Mouse (Mus musculus) liver, embryonic 14.5 days (tissue): ENCODE measurements around the gene Zdhhc12. TPM values are rescaled to one million over a fixed set of nuclear protein-coding genes. Genes with fewer than 3 reads are reported as not detected.

Experiments used
- ATAC-seq: fragments of 200-750 bp; cut with Nextera tagmentation; 2 replicates; pipeline ENCODE4 v1.8.0; 2017; ENCODE audit warnings: moderate number of reproducible peaks, mild to moderate bottlenecking, moderate library complexity; ENCODE audit not compliant: insufficient read depth
- DNase-seq, 3 experiments: peaks; one replicate each; pipeline ENCODE4 v3.0.0-alpha.2; 2012 to 2013; ENCODE audit warnings: low read depth in 3 of 3, low spot score in 3 of 3
- H3K27ac ChIP-seq: fragments of 300-500 bp; sonication (generic); 2 replicates; pipeline ENCODE4 v1.5.1; 2014; ENCODE audit warnings: moderate library complexity, mild to moderate bottlenecking, control low read depth, inconsistent platforms
- H3K27me3 ChIP-seq: fragments of 300-500 bp; sonication (generic); 2 replicates; pipeline ENCODE4 v1.6.1; 2014; ENCODE audit warnings: mild to moderate bottlenecking, low read length, moderate library complexity; ENCODE audit not compliant: control insufficient read depth, insufficient read depth
- H3K36me3 ChIP-seq: fragments of 300-500 bp; sonication (generic); replicated peaks from 2 replicates; pipeline ENCODE4 v1.6.1; 2014; ENCODE audit warnings: low read depth; ENCODE audit not compliant: control insufficient read depth, insufficient read depth
- H3K4me1 ChIP-seq, 2 experiments: fragments of 200-500 bp in 1 of 2; fragments of 300-500 bp in 1 of 2; sonication (generic) in 1 of 2; replicated peaks; 2 replicates each; pipeline ENCODE4 v1.6.1; 2012 to 2014; ENCODE audit warnings: antibody characterized with exemption in 1 of 2, inconsistent platforms in 1 of 2, low read length in 1 of 2; ENCODE audit not compliant: control insufficient read depth in 2 of 2, insufficient read depth in 2 of 2
- H3K4me2 ChIP-seq: fragments of 300-500 bp; sonication (generic); 2 replicates; pipeline ENCODE4 v1.6.1; 2014; ENCODE audit warnings: low read depth, mild to moderate bottlenecking, control low read depth, moderate library complexity
- H3K4me3 ChIP-seq, 2 experiments: fragments of 200-500 bp in 1 of 2; fragments of 300-500 bp in 1 of 2; sonication (generic) in 1 of 2; 2 replicates each; pipeline ENCODE4 v1.5.1; 2012 to 2014; ENCODE audit warnings: low read depth in 2 of 2, low read length in 2 of 2, mild to moderate bottlenecking in 2 of 2, control low read depth in 1 of 2, inconsistent platforms in 1 of 2, moderate library complexity in 1 of 2; ENCODE audit not compliant: insufficient read depth in 1 of 2
- H3K9ac ChIP-seq: fragments of 300-500 bp; sonication (generic); replicated peaks from 2 replicates; pipeline ENCODE4 v1.6.1; 2014; ENCODE audit warnings: mild to moderate bottlenecking, control low read depth, moderate library complexity
- H3K9me3 ChIP-seq: fragments of 300-500 bp; sonication (generic); 2 replicates; pipeline ENCODE4 v1.6.1; 2016; ENCODE audit warnings: low read length, mixed read lengths; ENCODE audit not compliant: control insufficient read depth
- CTCF ChIP-seq: IDR thresholded peaks from 2 replicates; pipeline ENCODE4 v1.5.1; 2016; ENCODE audit warnings: antibody characterized with exemption, low read depth, control low read depth
- EP300 ChIP-seq: IDR thresholded peaks from 2 replicates; pipeline ENCODE4 v1.6.1; 2016; ENCODE audit warnings: antibody characterized with exemption, low read depth
- WGBS: fragments of 180-500 bp; shearing (Covaris S2); extraction: QIAGEN DNeasy Blood & Tissue Kit; methylation state at CpG from one replicate; pipeline ENCODE4 v1.1.7; 2014; ENCODE audit not compliant: insufficient replicate concordance; 5-methylcytosine and 5-hydroxymethylcytosine counted together
- polyA plus RNA-seq, 2 experiments: library from polyadenylated mRNA; depleted of rRNA in 1 of 2; stranded (reverse) in 1 of 2; unstranded in 1 of 2; fragments of >200 nt; fragmentation: Nextera tagmentation in 1 of 2; extraction: Ambion mirVana in 1 of 2; gene quantifications; 2 replicates each; pipeline versions ENCODE4 v1.2.1 to v1.2.3; 2012 to 2014

Zdhhc12 gene
- polyA plus RNA-seq, 2 experiments: 17.4 to 25.5 TPM

- DNase-seq (no peak), ATAC-seq (no peak)
- Histone ChIP-seq H3K4me3 (no peak overlapping the region), H3K9ac (no peak overlapping the region), H3K27ac (no peak overlapping the region), H3K9me3 (no peaks in the 10 kb centered on the region), H3K27me3 (no peaks in the 10 kb centered on the region), H3K36me3 (no peaks in the 10 kb centered on the region), H3K4me1 (peaks cover 6 to 11% of the 10 kb centered on the region in 2 experiments), H3K4me2 (no peak overlapping the region)
- 61% methylated on average over 5 of the region's 5 CpGs for WGBS
- TF ChIP-seq CTCF (0 out of 2 replicates have a peak, but pooled peaks have one; percentile 14), EP300 (no peak)
Measured at GRCm38 (mm10) chr2:30044550-30044949, 48.9 kb downstream of the Zdhhc12 start.

DNA sequence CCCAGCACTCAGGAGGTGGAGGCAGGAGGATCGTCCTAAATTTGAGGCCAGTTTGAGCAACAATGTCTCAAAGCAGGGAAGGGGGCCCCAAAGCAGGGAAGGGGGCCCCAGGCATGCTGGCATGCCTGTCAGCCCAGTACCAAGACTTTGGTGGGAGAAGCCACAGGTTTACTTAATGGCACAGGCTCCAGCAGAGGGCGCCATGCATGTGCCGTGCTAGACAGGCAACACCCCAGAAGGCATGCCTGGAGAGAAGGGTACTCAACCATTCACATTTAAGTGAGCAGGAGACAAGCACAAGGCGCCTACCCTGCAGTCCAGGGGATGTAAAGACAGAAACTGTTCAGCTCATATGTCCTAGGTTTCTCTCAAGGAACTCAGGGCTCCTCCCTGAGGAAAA lies 51.0 kb downstream of the Zdhhc12 start:
- no peaks in the 10 kb centered on the region for H3K9me3 ChIP-seq
- H3K27ac ChIP-seq: no peak overlapping the region
- no peak overlapping the region for H3K4me3 ChIP-seq
- DNase-seq (peak in 2 of 3 experiments; percentile 55 to 59), ATAC-seq (peak; percentile 31; the same call in 1 of the 2 replicates)
- H3K9ac ChIP-seq: no peak overlapping the region
- WGBS: 8% methylated on average over 4 of the region's 4 CpGs
- H3K27me3 ChIP-seq: no peaks in the 10 kb centered on the region
- peaks cover 0 to 3% of the 10 kb centered on the region in 2 experiments; a peak in 1 of 4 replicates for H3K4me1 ChIP-seq
- H3K36me3 ChIP-seq: no peaks in the 10 kb centered on the region
- H3K4me2 ChIP-seq: no peak overlapping the region
- TF ChIP-seq EP300 (no peak), CTCF (peak; percentile 94)

Other genes starting within 250 kb of the Zdhhc12 start
- gene Cercam, start 224.5 kb downstream of the Zdhhc12 start, polyA plus RNA-seq (2012; rRNA removed): 20.1 and 20.4 TPM in 2 replicates
- 16.6 and 23.1 TPM in 2 replicates for gene Cercam, start 224.5 kb downstream of the Zdhhc12 start, polyA plus RNA-seq (2014; fragmentation: Nextera tagmentation; extraction: Ambion mirVana)
- gene Odf2, start 204.4 kb downstream of the Zdhhc12 start, polyA plus RNA-seq (2012; rRNA removed): 21.0 and 29.6 TPM in 2 replicates
- gene Odf2, start 204.4 kb downstream of the Zdhhc12 start, polyA plus RNA-seq (2014; fragmentation: Nextera tagmentation; extraction: Ambion mirVana): 23.5 and 29.1 TPM in 2 replicates
- 11.2 and 13.5 TPM in 2 replicates for gene Gle1, start 158.2 kb downstream of the Zdhhc12 start, polyA plus RNA-seq (2012; rRNA removed)
- 17.6 and 20.5 TPM in 2 replicates for gene Gle1, start 158.2 kb downstream of the Zdhhc12 start, polyA plus RNA-seq (2014; fragmentation: Nextera tagmentation; extraction: Ambion mirVana)
- 11.5 and 21.1 TPM in 2 replicates for gene Sptan1, start 128.1 kb downstream of the Zdhhc12 start, polyA plus RNA-seq (2012; rRNA removed)
- 14.5 and 14.6 TPM in 2 replicates for gene Sptan1, start 128.1 kb downstream of the Zdhhc12 start, polyA plus RNA-seq (2014; fragmentation: Nextera tagmentation; extraction: Ambion mirVana)
- gene Wdr34, start 44.8 kb downstream of the Zdhhc12 start, polyA plus RNA-seq (2012; rRNA removed): 5.6 and 5.8 TPM in 2 replicates
- 6.0 and 6.8 TPM in 2 replicates for gene Wdr34, start 44.8 kb downstream of the Zdhhc12 start, polyA plus RNA-seq (2014; fragmentation: Nextera tagmentation; extraction: Ambion mirVana)
- 56.1 and 159 TPM in 2 replicates for gene Set, start 36.3 kb downstream of the Zdhhc12 start, polyA plus RNA-seq (2012; rRNA removed)
- 179 and 189 TPM in 2 replicates for gene Set, start 36.3 kb downstream of the Zdhhc12 start, polyA plus RNA-seq (2014; fragmentation: Nextera tagmentation; extraction: Ambion mirVana)
- gene Pkn3, start 16.0 kb downstream of the Zdhhc12 start, polyA plus RNA-seq (2012; rRNA removed): 3.0 and 3.5 TPM in 2 replicates
- gene Pkn3, start 16.0 kb downstream of the Zdhhc12 start, polyA plus RNA-seq (2014; fragmentation: Nextera tagmentation; extraction: Ambion mirVana): 1.8 and 2.0 TPM in 2 replicates
- gene Zer1, start 30.9 kb upstream of the Zdhhc12 start, polyA plus RNA-seq (2012; rRNA removed): 8.1 and 8.5 TPM in 2 replicates
- gene Zer1, start 30.9 kb upstream of the Zdhhc12 start, polyA plus RNA-seq (2014; fragmentation: Nextera tagmentation; extraction: Ambion mirVana): 1.9 and 2.0 TPM in 2 replicates
- gene Tbc1d13, start 40.1 kb upstream of the Zdhhc12 start, polyA plus RNA-seq (2012; rRNA removed): 11.3 and 12.7 TPM in 2 replicates
- gene Tbc1d13, start 40.1 kb upstream of the Zdhhc12 start, polyA plus RNA-seq (2014; fragmentation: Nextera tagmentation; extraction: Ambion mirVana): 3.6 and 3.9 TPM in 2 replicates
- gene Endog, start 77.8 kb upstream of the Zdhhc12 start, polyA plus RNA-seq (2012; rRNA removed): 11.9 and 15.1 TPM in 2 replicates
- 19.1 and 20.3 TPM in 2 replicates for gene Endog, start 77.8 kb upstream of the Zdhhc12 start, polyA plus RNA-seq (2014; fragmentation: Nextera tagmentation; extraction: Ambion mirVana)
- 18.6 and 20.3 TPM in 2 replicates for gene Spout1, start 84.8 kb upstream of the Zdhhc12 start, polyA plus RNA-seq (2012; rRNA removed)
- 18.7 and 25.2 TPM in 2 replicates for gene Spout1, start 84.8 kb upstream of the Zdhhc12 start, polyA plus RNA-seq (2014; fragmentation: Nextera tagmentation; extraction: Ambion mirVana)
- gene Kyat1, start 112.2 kb upstream of the Zdhhc12 start, polyA plus RNA-seq (2012; rRNA removed): 14.3 and 16.8 TPM in 2 replicates
- gene Kyat1, start 112.2 kb upstream of the Zdhhc12 start, polyA plus RNA-seq (2014; fragmentation: Nextera tagmentation; extraction: Ambion mirVana): 9.5 and 11.6 TPM in 2 replicates
- gene Lrrc8a, start 144.1 kb upstream of the Zdhhc12 start, polyA plus RNA-seq (2012; rRNA removed): 3.4 and 3.6 TPM in 2 replicates
- 10.8 and 11.8 TPM in 2 replicates for gene Lrrc8a, start 144.1 kb upstream of the Zdhhc12 start, polyA plus RNA-seq (2014; fragmentation: Nextera tagmentation; extraction: Ambion mirVana)
- 0.90 and 1.1 TPM in 2 replicates for gene Gm28035, start 146.9 kb upstream of the Zdhhc12 start, polyA plus RNA-seq (2012; rRNA removed)
- 0.04 TPM in 1 of 2 replicates, not detected in the other for gene Gm28035, start 146.9 kb upstream of the Zdhhc12 start, polyA plus RNA-seq (2014; fragmentation: Nextera tagmentation; extraction: Ambion mirVana)
- 15.9 and 18.1 TPM in 2 replicates for gene Phyhd1, start 172.6 kb upstream of the Zdhhc12 start, polyA plus RNA-seq (2012; rRNA removed)
- gene Phyhd1, start 172.6 kb upstream of the Zdhhc12 start, polyA plus RNA-seq (2014; fragmentation: Nextera tagmentation; extraction: Ambion mirVana): 9.8 and 10.3 TPM in 2 replicates
- gene Gm28038, start 187.4 kb upstream of the Zdhhc12 start, polyA plus RNA-seq (2012; rRNA removed): not detected in 2 replicates
- gene Gm28038, start 187.4 kb upstream of the Zdhhc12 start, polyA plus RNA-seq (2014; fragmentation: Nextera tagmentation; extraction: Ambion mirVana): not detected in 2 replicates
- gene Dolk, start 192.7 kb upstream of the Zdhhc12 start, polyA plus RNA-seq (2012; rRNA removed): 4.6 and 5.1 TPM in 2 replicates
- 10.9 and 11.4 TPM in 2 replicates for gene Dolk, start 192.7 kb upstream of the Zdhhc12 start, polyA plus RNA-seq (2014; fragmentation: Nextera tagmentation; extraction: Ambion mirVana)
- 15.7 and 16.1 TPM in 2 replicates for gene Nup188, start 192.7 kb upstream of the Zdhhc12 start, polyA plus RNA-seq (2012; rRNA removed)
- gene Nup188, start 192.7 kb upstream of the Zdhhc12 start, polyA plus RNA-seq (2014; fragmentation: Nextera tagmentation; extraction: Ambion mirVana): 19.1 and 20.8 TPM in 2 replicates